Mouse (Mus musculus): ENCODE measurements at regions not wholly inside any gene's neighbourhood (a gene's known extent, or its start where the extent isn't known, plus 50 kb on each side); places are given as distances from the start of the nearest gene placed in this dataset.

GRCm38 (mm10) chr4:29034406-29034805 is 221.5 kb downstream of the Epha7 start:
- Histone ChIP-seq H3K9me3 (no peaks in the 10 kb centered on the region), H3K9ac (no peak overlapping the region), H3K4me3 (no peak overlapping the region), H3K27ac (replicated peaks) (no peak overlapping the region), H3K4me1 (replicated peaks) (no peaks in the 10 kb centered on the region), H3K4me2 (no peak overlapping the region), H3K36me3 (no peaks in the 10 kb centered on the region), H3K27me3 (no peaks in the 10 kb centered on the region)
- WGBS = 97% methylated on average over 1 of the region's 1 CpGs
- ATAC-seq (ENCODE audit: low read depth) = no peak

- ATAC-seq (ENCODE audit: low read depth) = no peak
- whole genome bisulfite sequencing = 28% methylated on average over 1 of the region's 1 CpGs
- Histone ChIP-seq H3K4me1 (replicated peaks) (no peaks in the 10 kb centered on the region), H3K27ac (replicated peaks) (no peak overlapping the region), H3K4me3 (no peak overlapping the region), H3K9ac (no peak overlapping the region), H3K27me3 (no peaks in the 10 kb centered on the region), H3K4me2 (no peak overlapping the region), H3K9me3 (no peaks in the 10 kb centered on the region), H3K36me3 (no peaks in the 10 kb centered on the region)
Measured at GRCm38 (mm10) chr4:29039993-29040392, 227.1 kb downstream of the Epha7 start.

- no peak overlapping the region for H3K4me2 ChIP-seq
- no peak overlapping the region for H3K9ac ChIP-seq
- peaks cover 15% of the 10 kb centered on the region for H3K4me1 ChIP-seq (replicated peaks)
- H3K27me3 ChIP-seq = no peaks in the 10 kb centered on the region
- no peaks in the 10 kb centered on the region for H3K36me3 ChIP-seq
- WGBS = 27% methylated on average over 12 of the region's 12 CpGs
- no peak overlapping the region for H3K27ac ChIP-seq (replicated peaks)
- H3K4me3 ChIP-seq = no peak overlapping the region
- ATAC-seq (ENCODE audit: low read depth) = no peak
- no peaks in the 10 kb centered on the region for H3K9me3 ChIP-seq
Measured at GRCm38 (mm10) chr4:29068678-29069621, 256.0 kb downstream of the Epha7 start.

GRCm38 (mm10) chr4:29074204-29074603 is 261.3 kb downstream of the Epha7 start:
- no peaks in the 10 kb centered on the region for H3K9me3 ChIP-seq
- no peak overlapping the region for H3K4me3 ChIP-seq
- no peak overlapping the region for H3K4me2 ChIP-seq
- no peaks in the 10 kb centered on the region for H3K36me3 ChIP-seq
- H3K27me3 ChIP-seq = no peaks in the 10 kb centered on the region
- H3K27ac ChIP-seq (replicated peaks) = no peak overlapping the region
- H3K9ac ChIP-seq = no peak overlapping the region
- ATAC-seq (ENCODE audit: low read depth) = no peak
- H3K4me1 ChIP-seq (replicated peaks) = peaks cover 1% of the 10 kb centered on the region; the same call in 1 of the 2 replicates

GRCm38 (mm10) chr4:29074851-29075250 is 261.9 kb downstream of the Epha7 start:
- Histone ChIP-seq H3K9me3 (no peaks in the 10 kb centered on the region), H3K36me3 (no peaks in the 10 kb centered on the region), H3K27ac (replicated peaks) (no peak overlapping the region), H3K4me2 (no peak overlapping the region), H3K4me3 (no peak overlapping the region), H3K27me3 (no peaks in the 10 kb centered on the region), H3K9ac (no peak overlapping the region), H3K4me1 (replicated peaks) (no peaks in the 10 kb centered on the region)
- 81% methylated on average over 3 of the region's 3 CpGs for WGBS
- no peak for ATAC-seq (ENCODE audit: low read depth)

- no peak overlapping the region for H3K4me2 ChIP-seq
- no peak overlapping the region for H3K27ac ChIP-seq (replicated peaks)
- H3K4me3 ChIP-seq = no peak overlapping the region
- 92% methylated on average over 3 of the region's 3 CpGs for WGBS
- ATAC-seq (ENCODE audit: low read depth) = no peak
- no peaks in the 10 kb centered on the region for H3K27me3 ChIP-seq
- no peak overlapping the region for H3K9ac ChIP-seq
- no peaks in the 10 kb centered on the region for H3K4me1 ChIP-seq (replicated peaks)
- H3K36me3 ChIP-seq = no peaks in the 10 kb centered on the region
- no peaks in the 10 kb centered on the region for H3K9me3 ChIP-seq
Measured at GRCm38 (mm10) chr4:29076683-29077082, 263.8 kb downstream of the Epha7 start.

- Histone ChIP-seq H3K9me3 (no peaks in the 10 kb centered on the region), H3K27me3 (no peaks in the 10 kb centered on the region), H3K4me3 (no peak overlapping the region), H3K27ac (replicated peaks) (no peak overlapping the region), H3K4me1 (replicated peaks) (no peaks in the 10 kb centered on the region), H3K9ac (no peak overlapping the region), H3K4me2 (no peak overlapping the region), H3K36me3 (no peaks in the 10 kb centered on the region)
- ATAC-seq (ENCODE audit: low read depth) = no peak
- WGBS = 98% methylated on average over 3 of the region's 3 CpGs
Measured at GRCm38 (mm10) chr4:29078391-29078790, 265.5 kb downstream of the Epha7 start.

GRCm38 (mm10) chr4:29083545-29084290 is 270.8 kb downstream of the Epha7 start:
- Histone ChIP-seq H3K9me3 (no peaks in the 10 kb centered on the region), H3K27me3 (no peaks in the 10 kb centered on the region), H3K4me1 (replicated peaks) (no peaks in the 10 kb centered on the region), H3K27ac (replicated peaks) (no peak overlapping the region), H3K9ac (no peak overlapping the region), H3K4me2 (no peak overlapping the region), H3K4me3 (no peak overlapping the region), H3K36me3 (no peaks in the 10 kb centered on the region)
- 71% methylated on average over 5 of the region's 5 CpGs for WGBS
- ATAC-seq (ENCODE audit: low read depth) = no peak

- Histone ChIP-seq H3K36me3 (no peaks in the 10 kb centered on the region), H3K9me3 (no peaks in the 10 kb centered on the region), H3K9ac (no peak overlapping the region), H3K4me2 (no peak overlapping the region), H3K4me1 (replicated peaks) (no peaks in the 10 kb centered on the region), H3K27me3 (no peaks in the 10 kb centered on the region), H3K27ac (replicated peaks) (no peak overlapping the region), H3K4me3 (no peak overlapping the region)
- 41% methylated on average over 4 of the region's 4 CpGs for WGBS
- ATAC-seq (ENCODE audit: low read depth) = no peak
Measured at GRCm38 (mm10) chr4:29090949-29091348, 278.0 kb downstream of the Epha7 start.

GRCm38 (mm10) chr4:29091495-29092211 is 278.7 kb downstream of the Epha7 start:
- Histone ChIP-seq H3K4me2 (no peak overlapping the region), H3K4me1 (replicated peaks) (no peaks in the 10 kb centered on the region), H3K9me3 (no peaks in the 10 kb centered on the region), H3K9ac (no peak overlapping the region), H3K27me3 (no peaks in the 10 kb centered on the region), H3K4me3 (no peak overlapping the region), H3K27ac (replicated peaks) (no peak overlapping the region), H3K36me3 (no peaks in the 10 kb centered on the region)
- WGBS = 30% methylated on average over 5 of the region's 5 CpGs
- no peak for ATAC-seq (ENCODE audit: low read depth)

- H3K36me3 ChIP-seq = no peaks in the 10 kb centered on the region
- no peaks in the 10 kb centered on the region for H3K4me1 ChIP-seq (replicated peaks)
- no peaks in the 10 kb centered on the region for H3K9me3 ChIP-seq
- no peak overlapping the region for H3K4me3 ChIP-seq
- no peak for ATAC-seq (ENCODE audit: low read depth)
- no peak overlapping the region for H3K9ac ChIP-seq
- H3K27me3 ChIP-seq = no peaks in the 10 kb centered on the region
- H3K27ac ChIP-seq (replicated peaks) = no peak overlapping the region
- WGBS = 60% methylated on average over 2 of the region's 2 CpGs
- H3K4me2 ChIP-seq = no peak overlapping the region
Measured at GRCm38 (mm10) chr4:29102373-29102772, 289.4 kb downstream of the Epha7 start.

- ATAC-seq (ENCODE audit: low read depth) = no peak
- H3K27ac ChIP-seq (replicated peaks) = no peak overlapping the region
- H3K4me2 ChIP-seq = no peak overlapping the region
- H3K9ac ChIP-seq = no peak overlapping the region
- no peaks in the 10 kb centered on the region for H3K36me3 ChIP-seq
- no peaks in the 10 kb centered on the region for H3K4me1 ChIP-seq (replicated peaks)
- 84% methylated on average over 1 of the region's 1 CpGs for WGBS
- H3K27me3 ChIP-seq = no peaks in the 10 kb centered on the region
- H3K4me3 ChIP-seq = no peak overlapping the region
- H3K9me3 ChIP-seq = no peaks in the 10 kb centered on the region
Measured at GRCm38 (mm10) chr4:29103414-29103813, 290.5 kb downstream of the Epha7 start.

Data from neural tube, embryonic 13.5 days (tissue).